Mouse (Mus musculus): ENCODE results near the gene H2afy. TPM values are rescaled to one million over a fixed set of nuclear protein-coding genes. Genes with fewer than 3 reads are reported as not detected.

Gene H2afy
- polyA plus RNA-seq, 1 experiment = 4.7 TPM

- Histone ChIP-seq H3K4me1 (ENCODE audit: control insufficient read depth) (no peaks in the 10 kb centered on the region), H3K4me3 (replicated peaks) (no peak overlapping the region), H3K9me3 (ENCODE audit: control insufficient read depth, low read length) (no peaks in the 10 kb centered on the region), H3K36me3 (ENCODE audit: control insufficient read depth) (peaks cover 86% of the 10 kb centered on the region), H3K27me3 (ENCODE audit: control insufficient read depth) (no peaks in the 10 kb centered on the region)
- TF ChIP-seq GATA1 (IDR thresholded peaks at IDR 0.05; ENCODE audit: low read length) (no peak), TAL1 (IDR thresholded peaks at IDR 0.05; ENCODE audit: low read length) (no peak)
Observed at GRCm38 (mm10) chr13:56117991-56118765, 18.0 kb downstream of the H2afy start.

- Histone ChIP-seq H3K4me1 (ENCODE audit: control insufficient read depth) (no peaks in the 10 kb centered on the region), H3K9me3 (ENCODE audit: control insufficient read depth, low read length) (no peaks in the 10 kb centered on the region), H3K4me3 (replicated peaks) (no peak overlapping the region), H3K36me3 (ENCODE audit: control insufficient read depth) (peaks cover 87% of the 10 kb centered on the region), H3K27me3 (ENCODE audit: control insufficient read depth) (no peaks in the 10 kb centered on the region)
- TF ChIP-seq GATA1 (IDR thresholded peaks at IDR 0.05; ENCODE audit: low read length) (no peak), TAL1 (IDR thresholded peaks at IDR 0.05; ENCODE audit: low read length) (no peak)
Observed at GRCm38 (mm10) chr13:56115906-56116305, 20.3 kb downstream of the H2afy start.

- Histone ChIP-seq H3K36me3 (ENCODE audit: control insufficient read depth) (peaks cover 87% of the 10 kb centered on the region), H3K4me1 (ENCODE audit: control insufficient read depth) (no peaks in the 10 kb centered on the region), H3K27me3 (ENCODE audit: control insufficient read depth) (no peaks in the 10 kb centered on the region), H3K4me3 (replicated peaks) (no peak overlapping the region), H3K9me3 (ENCODE audit: control insufficient read depth, low read length) (no peaks in the 10 kb centered on the region)
- TF ChIP-seq GATA1 (IDR thresholded peaks at IDR 0.05; ENCODE audit: low read length) (no peak), TAL1 (IDR thresholded peaks at IDR 0.05; ENCODE audit: low read length) (no peak)
Observed at GRCm38 (mm10) chr13:56115386-56115785, 20.8 kb downstream of the H2afy start.

GRCm38 (mm10) chr13:56113431-56114248, 22.5 kb downstream of the H2afy start:
- no peaks in the 10 kb centered on the region for H3K27me3 ChIP-seq (ENCODE audit: control insufficient read depth)
- H3K9me3 ChIP-seq (ENCODE audit: control insufficient read depth, low read length) = no peaks in the 10 kb centered on the region
- no peak for TF ChIP-seq TAL1 (IDR thresholded peaks at IDR 0.05; ENCODE audit: low read length)
- TF ChIP-seq GATA1 (IDR thresholded peaks at IDR 0.05; ENCODE audit: low read length) = no peak
- no peak overlapping the region for H3K4me3 ChIP-seq (replicated peaks)
- H3K36me3 ChIP-seq (ENCODE audit: control insufficient read depth) = peaks cover 86% of the 10 kb centered on the region
- no peaks in the 10 kb centered on the region for H3K4me1 ChIP-seq (ENCODE audit: control insufficient read depth)

DNA sequence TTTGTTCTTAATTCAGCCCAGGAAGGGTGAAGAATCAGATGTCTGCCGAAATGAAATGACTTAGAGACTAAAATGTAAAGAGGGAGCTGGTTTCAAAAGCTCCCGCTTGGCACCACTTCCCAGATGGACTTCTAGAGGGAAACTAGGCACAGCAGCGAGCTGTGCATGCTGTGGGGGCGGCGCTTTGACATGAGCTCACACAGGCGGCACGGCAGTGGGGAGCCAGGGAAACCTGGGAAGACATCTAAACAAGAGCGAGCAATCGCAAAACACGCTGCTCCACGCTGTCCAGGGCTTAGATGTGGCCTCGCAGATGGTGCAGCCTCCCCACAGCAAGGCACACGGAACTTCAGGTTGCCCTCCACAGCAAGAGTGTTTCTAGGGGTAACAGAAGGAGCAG, 23.2 kb downstream of the H2afy start:
- TF ChIP-seq TAL1 (IDR thresholded peaks at IDR 0.05; ENCODE audit: low read length) = no peak
- no peak for TF ChIP-seq GATA1 (IDR thresholded peaks at IDR 0.05; ENCODE audit: low read length)
- H3K36me3 ChIP-seq (ENCODE audit: control insufficient read depth) = peaks cover 85% of the 10 kb centered on the region

DNA sequence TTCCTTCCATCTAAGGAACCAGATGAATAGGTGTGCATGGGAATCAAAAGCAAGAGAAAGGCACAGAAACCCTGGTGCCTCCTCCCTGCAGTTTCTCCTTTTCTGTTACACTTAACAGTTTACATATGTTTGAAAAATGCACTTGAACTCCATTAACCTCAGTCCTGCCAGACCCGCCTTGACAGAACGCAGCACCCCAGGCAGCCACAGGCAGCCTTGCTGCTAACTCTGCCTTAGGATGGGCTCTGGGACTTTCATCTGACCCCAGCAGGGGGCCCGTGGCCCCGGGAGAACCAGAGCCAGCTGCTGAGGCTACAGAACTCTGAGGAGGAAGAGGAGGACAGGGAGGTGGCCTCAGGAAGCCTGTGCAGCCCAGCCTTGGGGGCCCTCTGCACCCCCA, 23.7 kb downstream of the H2afy start:
- Histone ChIP-seq H3K27me3 (ENCODE audit: control insufficient read depth) (no peaks in the 10 kb centered on the region), H3K4me1 (ENCODE audit: control insufficient read depth) (no peaks in the 10 kb centered on the region), H3K4me3 (replicated peaks) (no peak overlapping the region), H3K36me3 (ENCODE audit: control insufficient read depth) (peaks cover 85% of the 10 kb centered on the region), H3K9me3 (ENCODE audit: control insufficient read depth, low read length) (no peaks in the 10 kb centered on the region)
- TF ChIP-seq GATA1 (IDR thresholded peaks at IDR 0.05; ENCODE audit: low read length) (no peak), TAL1 (IDR thresholded peaks at IDR 0.05; ENCODE audit: low read length) (no peak)

More for the DNA sequence above, 23.2 kb downstream of the H2afy start:
- no peaks in the 10 kb centered on the region for H3K27me3 ChIP-seq (ENCODE audit: control insufficient read depth)
- no peaks in the 10 kb centered on the region for H3K9me3 ChIP-seq (ENCODE audit: control insufficient read depth, low read length)
- no peak overlapping the region for H3K4me3 ChIP-seq (replicated peaks)
- H3K4me1 ChIP-seq (ENCODE audit: control insufficient read depth) = no peaks in the 10 kb centered on the region

GRCm38 (mm10) chr13:56111601-56112000, 24.6 kb downstream of the H2afy start:
- Histone ChIP-seq H3K27me3 (ENCODE audit: control insufficient read depth) (no peaks in the 10 kb centered on the region), H3K36me3 (ENCODE audit: control insufficient read depth) (peaks cover 85% of the 10 kb centered on the region), H3K4me1 (ENCODE audit: control insufficient read depth) (no peaks in the 10 kb centered on the region), H3K9me3 (ENCODE audit: control insufficient read depth, low read length) (no peaks in the 10 kb centered on the region), H3K4me3 (replicated peaks) (no peak overlapping the region)
- TF ChIP-seq TAL1 (IDR thresholded peaks at IDR 0.05; ENCODE audit: low read length) (no peak), GATA1 (IDR thresholded peaks at IDR 0.05; ENCODE audit: low read length) (no peak)

DNA sequence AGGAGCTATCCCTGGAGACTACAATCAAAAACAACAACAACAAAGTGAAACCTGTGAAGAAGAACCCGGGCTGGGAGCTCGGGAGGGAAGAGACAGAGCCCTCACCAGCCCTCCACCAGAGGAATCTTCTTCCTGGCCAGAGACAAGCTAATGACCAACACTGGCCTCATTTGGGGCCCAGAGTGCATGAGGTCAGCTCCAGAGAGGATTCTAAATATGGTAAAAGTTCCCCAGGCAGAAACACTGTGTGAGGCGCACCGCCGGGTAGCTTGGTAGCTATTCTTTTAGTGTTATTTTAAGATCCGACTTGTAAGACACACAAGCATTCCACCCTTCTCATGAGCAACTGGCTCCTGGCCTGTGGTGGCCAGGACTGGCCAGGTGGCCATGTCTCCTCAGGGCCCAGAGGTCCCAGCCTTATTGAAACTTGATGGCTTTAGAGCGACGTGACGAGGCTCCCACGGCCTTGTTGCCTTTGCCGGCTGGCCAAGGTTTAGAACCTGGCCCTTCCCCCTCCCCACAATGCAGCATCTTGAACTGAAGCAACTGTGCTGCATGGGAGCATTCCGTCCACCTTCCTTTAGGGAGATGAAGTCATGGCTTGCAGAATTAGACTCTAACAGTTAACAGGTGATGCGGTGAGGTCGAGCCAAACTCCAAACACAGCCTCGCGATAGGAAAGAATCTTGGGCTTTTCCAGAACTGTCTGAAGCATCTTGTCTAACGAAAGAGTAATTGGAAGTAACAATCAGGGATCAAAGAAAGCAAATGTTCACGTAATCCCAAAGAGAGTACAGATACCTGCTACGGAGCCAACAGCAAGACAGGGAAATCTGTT, 25.2 kb downstream of the H2afy start:
- TF ChIP-seq TAL1 (IDR thresholded peaks at IDR 0.05; ENCODE audit: low read length) = no peak
- no peak for TF ChIP-seq GATA1 (IDR thresholded peaks at IDR 0.05; ENCODE audit: low read length)
- no peak overlapping the region for H3K4me3 ChIP-seq (replicated peaks)
- no peaks in the 10 kb centered on the region for H3K9me3 ChIP-seq (ENCODE audit: control insufficient read depth, low read length)
- no peaks in the 10 kb centered on the region for H3K27me3 ChIP-seq (ENCODE audit: control insufficient read depth)
- peaks cover 83% of the 10 kb centered on the region for H3K36me3 ChIP-seq (ENCODE audit: control insufficient read depth)
- H3K4me1 ChIP-seq (ENCODE audit: control insufficient read depth) = no peaks in the 10 kb centered on the region

All from erythroblast, embryonic 14.5 days (primary cell).